Mouse (Mus musculus) erythroid progenitor cell, adult 5-6 weeks (primary cell): ENCODE measurements around the gene Atrnl1. TPM values are rescaled to one million over a fixed set of nuclear protein-coding genes. Genes with fewer than 3 reads are reported as not detected.
"Not testable (repeated sequence)": the region's sequence is repeated elsewhere in the genome, so short reads cannot be mapped to it uniquely, and the experiment has no call there.

Source experiments
- ATAC-seq: replicated peaks from 2 replicates; pipeline ENCODE4 v1.8.0; 2016; ENCODE audit warnings: moderate number of reproducible peaks, mild to moderate bottlenecking, moderate TSS enrichment, inconsistent platforms; ENCODE audit not compliant: poor library complexity, low FRiP score, severe bottlenecking
- total RNA-seq, 2 experiments: library from RNA; stranded (forward) in 1 of 2; stranded (reverse) in 1 of 2; fragments of 150-400 nt in 1 of 2; fragments of 186-747, 209-891 nt in 1 of 2; gene quantifications; 2 replicates each; pipeline versions ENCODE4 v1.2.3 to v1.2.4; 2015 to 2017; ENCODE audit warnings: low replicate concordance in 2 of 2

Atrnl1 gene
- total RNA-seq, 2 experiments from 2014 or later, result 3.4 to 5.5 TPM

DNA sequence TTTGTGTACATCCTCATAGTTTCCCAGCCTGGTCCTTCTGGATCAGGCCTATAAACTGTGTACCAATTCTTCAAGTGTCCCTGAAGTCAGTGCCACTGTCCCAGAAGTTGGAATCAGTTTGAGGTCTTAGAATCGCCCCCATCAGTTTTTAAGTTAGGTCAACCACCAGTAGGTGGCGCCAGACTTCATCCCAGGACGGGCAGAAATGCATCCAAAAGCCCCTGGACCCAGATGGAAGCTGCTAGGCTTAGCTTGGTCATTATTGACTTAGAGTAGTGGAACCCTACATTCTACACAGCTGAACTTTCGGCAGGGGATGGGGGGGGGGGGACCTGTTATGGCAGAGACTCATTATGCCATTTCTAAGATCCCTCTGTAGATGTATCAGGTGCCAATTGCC, 387.1 kb downstream of the Atrnl1 start:
- no peak for ATAC-seq

DNA sequence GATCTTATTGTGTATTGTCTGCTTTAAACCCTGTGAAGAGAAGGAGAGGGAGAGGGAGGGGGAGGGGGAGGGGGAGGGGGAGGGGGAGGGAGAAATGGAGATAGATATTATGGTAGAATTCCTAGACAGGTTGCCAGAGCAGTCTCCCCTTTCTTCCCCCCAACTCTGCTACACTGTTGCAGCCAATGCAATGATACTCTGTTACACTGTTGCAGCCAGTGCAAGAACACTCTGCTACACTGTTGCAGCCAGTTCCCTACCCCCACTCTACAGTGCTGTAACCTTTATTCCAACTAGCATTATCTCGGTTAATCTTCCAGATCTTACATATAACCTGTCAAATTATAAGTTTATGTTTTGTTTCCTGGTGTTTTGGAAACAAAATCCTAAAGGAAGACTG, 400.8 kb downstream of the Atrnl1 start:
- ATAC-seq, result no peak

DNA sequence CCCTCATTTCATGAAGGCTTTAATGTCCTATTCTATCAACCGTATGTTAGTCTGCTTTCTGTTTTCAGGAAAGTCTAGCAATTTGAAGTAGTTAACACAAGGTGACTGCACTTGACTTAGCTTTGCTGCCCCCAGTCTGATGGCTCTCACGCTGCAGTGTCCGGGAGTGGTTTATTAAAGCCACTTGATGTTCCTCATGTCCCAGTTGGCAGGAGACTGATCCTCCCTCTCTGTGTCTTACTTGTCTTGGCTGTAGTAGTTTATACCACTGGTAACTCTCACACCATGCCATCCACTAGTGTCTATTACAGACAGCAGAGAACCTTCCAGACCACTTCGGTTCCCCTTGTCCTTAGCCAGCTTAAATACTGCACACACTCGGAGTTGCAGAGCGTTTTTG, 404.9 kb downstream of the Atrnl1 start:
- ATAC-seq, result no peak

DNA sequence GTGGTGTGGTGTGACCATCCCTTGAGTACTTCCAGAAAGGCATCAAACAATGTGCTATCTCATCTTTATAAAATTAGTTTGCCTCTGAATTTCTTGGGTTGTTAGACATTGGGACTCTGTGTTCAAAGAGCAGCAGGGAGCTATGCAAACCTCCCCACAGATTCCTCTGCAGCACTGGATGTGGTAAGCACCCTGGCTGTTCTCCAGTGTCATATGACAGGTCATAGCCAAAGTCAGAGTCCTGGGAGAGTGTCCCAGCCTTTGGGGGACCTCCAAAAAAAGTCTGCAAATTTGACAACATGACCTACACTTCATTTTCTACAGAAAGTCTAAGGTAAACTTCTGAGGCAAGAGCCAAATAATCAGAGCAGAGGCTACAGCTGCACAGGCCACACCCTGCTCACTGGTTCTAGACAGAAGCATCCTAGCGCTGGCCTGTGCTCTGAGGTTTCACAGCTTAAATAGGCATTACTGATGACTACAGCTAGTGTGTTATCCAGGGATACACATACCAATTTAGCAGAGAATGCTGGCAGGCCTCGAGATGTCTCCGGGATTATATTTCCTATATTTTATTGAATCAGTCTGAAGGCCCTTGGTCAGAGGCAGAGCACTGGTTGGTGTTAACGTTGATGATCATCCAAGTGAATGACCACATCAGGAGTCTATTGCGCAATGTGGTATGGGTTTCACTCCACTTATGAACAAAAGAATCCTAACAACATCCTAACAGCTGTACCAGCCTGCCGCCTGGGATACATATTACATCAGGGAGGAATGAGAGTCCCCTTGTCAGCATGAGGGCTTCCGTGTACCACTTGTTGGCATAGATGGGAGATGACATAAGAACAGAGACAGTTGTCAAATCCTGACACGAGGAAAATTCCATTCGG, 406.0 kb downstream of the Atrnl1 start:
- ATAC-seq, result no peak

DNA sequence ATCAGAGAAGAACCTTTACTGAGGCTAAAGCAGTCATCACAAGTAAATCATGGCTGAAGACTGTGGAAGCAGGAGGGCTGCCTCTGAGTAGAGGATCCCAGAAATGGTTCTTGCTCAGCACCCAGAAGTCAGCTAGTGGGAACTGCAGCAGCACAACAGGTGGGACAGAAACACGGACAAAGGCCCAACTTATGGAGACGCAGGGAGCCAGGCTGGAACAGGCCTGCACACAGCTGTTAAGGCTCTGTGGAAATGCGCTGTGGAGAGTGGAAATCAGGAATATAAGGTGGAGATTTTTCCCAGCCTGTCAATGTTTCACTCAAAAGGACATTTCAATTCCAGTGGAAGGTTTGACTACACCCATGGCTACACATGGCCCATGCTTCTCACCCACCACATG, 406.6 kb downstream of the Atrnl1 start:
- no peak for ATAC-seq

DNA sequence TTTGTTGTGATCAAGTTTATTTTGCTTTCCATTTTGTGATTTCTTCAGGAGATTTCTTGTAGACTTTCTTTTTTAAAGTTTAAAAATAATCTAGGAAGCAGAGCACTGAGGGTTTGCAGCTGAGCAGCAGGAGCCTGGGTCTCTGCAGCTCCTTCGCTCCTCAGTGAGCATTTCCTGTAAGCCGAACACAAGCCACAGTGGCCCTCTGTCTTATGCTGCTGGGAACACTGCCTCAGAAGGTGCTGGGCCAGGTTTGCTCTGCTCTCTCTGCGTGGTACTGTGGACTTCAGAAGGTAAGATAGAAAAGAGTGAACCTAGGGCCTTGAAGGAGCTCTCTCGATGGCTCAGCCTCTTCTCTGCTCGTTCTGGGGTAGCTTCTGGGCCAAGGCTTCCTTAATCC, 407.9 kb downstream of the Atrnl1 start:
- no peak for ATAC-seq

DNA sequence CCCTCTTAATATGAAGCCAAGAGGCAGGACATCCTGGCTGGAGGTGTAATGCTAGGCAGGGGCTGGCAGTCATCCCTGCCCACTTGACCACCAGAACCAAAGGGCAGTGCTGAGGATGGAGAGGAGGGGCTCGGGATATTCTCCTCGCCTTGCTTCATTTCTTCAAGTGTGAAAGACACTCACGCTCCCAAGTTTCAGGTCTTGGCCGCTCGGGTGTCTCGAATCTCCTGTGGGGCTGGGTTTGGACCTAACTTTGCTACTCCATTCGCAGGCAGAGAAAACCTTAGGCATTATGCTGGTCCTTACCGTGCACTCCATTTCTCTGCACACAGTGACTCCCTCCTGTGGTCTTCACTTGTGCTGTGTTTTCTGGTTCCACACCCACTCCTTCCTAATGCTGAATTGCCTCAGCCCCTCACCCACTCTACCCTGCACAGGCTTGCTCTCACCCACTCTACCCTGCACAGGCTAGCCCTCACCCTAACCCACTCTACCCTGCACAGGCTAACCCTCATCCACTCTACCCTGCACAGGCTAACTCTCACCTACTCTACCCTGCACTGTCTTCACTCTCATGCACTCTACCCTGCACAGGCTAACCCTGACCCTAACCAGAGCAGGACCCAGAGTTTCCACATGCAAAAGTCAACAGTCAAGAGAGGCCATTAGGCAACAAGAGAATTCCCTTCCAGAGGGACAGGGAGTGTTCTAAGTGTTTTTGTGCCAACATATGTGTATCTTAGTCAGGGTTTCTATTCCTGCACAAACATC, 410.9 kb downstream of the Atrnl1 start:
- ATAC-seq, result no peak

DNA sequence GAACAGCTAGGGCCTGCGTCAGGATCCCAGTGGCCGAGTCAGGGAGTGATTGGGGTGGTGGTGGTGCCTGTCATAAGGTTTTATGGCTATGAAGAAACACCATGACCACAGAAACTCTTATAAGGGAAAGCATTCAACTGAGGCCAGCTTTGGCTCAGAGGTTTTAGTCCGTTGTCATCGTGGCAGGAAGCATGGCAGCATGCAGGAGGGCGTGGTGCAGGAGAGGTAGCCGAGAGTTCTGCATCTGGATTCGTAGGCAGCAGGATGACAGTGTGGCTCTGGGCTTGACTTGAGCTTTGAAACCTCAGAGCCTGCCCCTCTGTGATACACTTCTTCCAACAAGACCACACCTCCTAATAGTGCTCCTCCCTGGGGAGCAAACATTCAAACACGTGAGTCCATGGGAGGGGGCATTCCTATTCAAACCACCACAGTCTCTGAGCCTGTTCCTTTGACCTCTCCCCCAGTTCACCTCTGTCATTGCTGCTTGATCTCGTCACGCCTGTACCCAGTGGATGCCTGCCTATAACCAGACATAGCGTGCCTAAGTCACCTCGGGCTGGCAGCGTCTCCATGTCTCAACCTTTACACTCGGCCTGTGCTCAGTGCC, 412.5 kb downstream of the Atrnl1 start:
- no peak for ATAC-seq

DNA sequence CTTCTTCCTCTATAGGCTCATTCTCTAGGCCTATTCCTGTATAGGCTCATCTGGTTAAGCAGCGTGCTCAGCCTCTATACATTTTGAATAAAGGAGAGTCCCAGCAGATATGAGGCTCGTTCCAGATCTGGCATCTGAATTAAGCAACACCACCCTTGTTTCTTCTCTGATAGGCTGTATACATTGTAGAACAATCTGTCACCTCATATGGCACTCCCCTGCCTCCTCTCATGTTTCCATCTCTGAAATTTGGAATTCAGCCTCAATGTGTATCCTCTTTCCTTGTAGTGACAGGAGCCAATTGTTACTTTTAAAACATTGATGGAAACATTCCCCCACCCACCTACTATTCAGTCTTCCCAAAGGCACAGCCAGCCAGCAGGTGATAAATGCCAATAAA, 414.2 kb downstream of the Atrnl1 start:
- ATAC-seq, result no peak

DNA sequence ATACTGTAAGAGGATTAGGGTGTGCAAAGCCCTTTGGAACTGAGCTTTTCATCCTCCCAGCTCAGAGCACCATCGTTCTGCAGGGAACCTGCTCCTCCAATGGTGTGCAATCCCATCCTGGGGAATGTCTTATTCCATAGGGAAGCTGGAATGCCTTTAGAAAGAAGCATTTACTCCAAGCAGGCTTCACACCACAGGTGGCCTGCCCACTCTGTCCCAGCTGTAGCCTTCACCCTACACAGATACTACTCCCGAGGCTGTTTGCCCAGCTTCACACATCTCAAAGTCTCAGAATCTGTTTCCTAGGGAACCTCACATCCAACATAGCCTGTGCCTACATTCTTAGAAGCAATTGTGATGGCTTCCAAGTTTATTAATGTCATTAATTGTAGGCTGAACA, 418.8 kb downstream of the Atrnl1 start:
- no peak for ATAC-seq

DNA sequence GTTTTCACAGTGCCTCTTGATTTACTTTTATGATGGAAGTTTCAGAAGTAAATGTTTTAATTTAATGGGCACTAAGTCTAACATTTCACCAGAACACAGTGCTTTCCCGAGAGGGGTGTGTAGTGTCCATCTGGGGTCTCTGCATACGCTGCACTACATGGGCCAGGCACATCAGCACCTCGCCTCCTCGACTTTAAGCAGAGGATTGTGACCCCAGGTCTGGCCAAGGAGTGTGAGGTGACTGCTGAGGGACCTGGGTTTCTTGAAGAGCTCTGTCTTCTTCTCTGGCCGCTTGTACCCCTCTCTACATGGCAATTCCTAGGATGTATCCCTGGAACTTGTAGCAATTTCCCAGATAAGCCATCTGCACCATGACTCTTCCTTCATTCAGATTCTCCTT, 422.4 kb downstream of the Atrnl1 start:
- ATAC-seq, result no peak

DNA sequence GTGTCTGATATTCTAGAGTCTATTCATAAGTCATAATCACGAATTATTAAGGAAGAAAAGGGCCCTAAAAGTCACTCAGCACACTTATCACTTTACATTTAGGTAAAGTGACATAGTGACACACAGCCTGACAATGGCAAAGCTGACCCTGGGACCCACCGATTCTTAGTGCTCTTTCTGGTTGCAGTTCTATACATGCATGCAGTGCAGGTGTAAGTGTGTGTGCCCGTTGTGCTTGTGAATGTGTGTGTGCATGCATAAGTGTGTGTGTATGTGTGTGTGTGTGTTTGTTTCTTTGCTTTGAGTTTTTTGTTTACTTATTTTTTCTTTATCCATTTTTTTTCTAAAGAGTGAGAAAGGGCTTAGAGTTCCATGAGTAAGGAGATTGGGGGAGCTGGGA, 425.3 kb downstream of the Atrnl1 start:
- no peak for ATAC-seq

DNA sequence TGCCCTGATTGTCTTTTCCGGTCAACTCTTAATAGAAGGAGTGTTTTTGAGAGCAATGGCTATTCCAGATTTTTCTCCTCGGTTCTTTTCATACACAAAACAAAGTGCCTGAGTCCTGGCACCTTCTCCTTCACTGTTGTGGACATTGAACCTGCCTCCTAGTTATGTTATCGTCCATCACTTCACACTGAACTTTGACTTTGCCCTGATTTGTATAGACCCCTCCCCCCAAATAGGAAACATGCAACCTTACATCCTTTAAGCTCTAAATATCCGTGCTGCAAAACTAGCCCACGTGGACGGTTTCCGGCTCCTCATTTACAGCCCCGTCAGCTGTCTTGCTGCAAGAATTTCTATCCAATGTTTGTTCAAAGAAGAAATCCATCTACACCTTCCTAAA, 432.3 kb downstream of the Atrnl1 start:
- no peak for ATAC-seq

DNA sequence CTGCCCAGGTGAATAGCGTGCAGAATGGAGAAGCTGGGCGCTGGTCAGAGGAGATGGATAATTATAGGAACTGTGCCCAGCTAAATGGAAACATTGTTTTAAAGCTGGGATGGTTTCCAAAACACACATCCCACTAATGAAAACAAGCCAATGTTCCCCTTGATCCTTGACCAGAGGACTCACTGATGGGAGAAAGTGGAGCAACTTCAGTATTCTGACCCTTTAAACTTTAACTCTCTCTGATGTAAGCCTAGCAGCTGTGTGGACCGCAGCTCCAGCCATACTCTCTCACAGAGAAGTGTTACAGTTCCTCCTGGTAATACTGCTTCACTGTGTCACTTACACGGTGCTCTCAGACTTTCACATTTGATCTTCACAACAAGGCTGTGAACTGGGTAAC, 432.7 kb downstream of the Atrnl1 start:
- ATAC-seq, result no peak

DNA sequence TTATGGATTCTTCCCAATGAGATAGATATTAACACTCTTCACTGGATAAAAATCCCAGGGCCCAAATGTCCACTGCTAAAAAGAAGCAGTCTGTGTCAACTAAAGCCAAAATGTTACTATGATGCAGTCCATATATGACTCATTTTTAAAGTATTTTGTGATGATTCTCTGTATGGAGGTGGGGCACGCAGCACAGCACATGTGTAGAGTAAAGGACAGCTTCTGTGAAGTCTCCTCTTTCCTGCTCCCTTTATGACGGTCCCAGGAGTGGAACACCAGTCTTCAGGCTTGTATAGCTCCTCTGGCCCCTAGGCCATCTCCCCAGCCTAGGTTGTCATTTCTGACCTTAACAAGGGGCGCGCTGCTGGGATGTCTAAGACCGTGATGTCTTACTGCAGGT, 434.0 kb downstream of the Atrnl1 start:
- no peak for ATAC-seq

DNA sequence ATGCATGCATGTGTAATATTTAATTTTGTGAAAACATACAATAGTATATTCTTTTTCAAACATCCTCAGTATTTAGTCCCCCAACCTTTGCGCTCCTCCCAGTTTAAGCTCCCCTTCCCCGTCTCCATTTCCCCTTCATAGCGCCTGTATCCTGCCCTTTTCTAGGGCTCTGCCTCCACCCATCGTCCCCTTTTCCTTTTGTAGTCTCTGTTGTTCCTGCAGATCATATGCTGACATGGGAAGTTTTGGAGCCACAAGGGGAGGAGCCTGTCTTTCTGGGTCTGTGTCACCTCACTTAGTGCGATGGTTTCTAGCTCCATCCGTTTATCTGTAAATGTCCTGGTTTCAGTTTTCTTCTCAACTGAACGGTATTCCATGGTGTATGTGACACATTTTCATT, 435.8 kb downstream of the Atrnl1 start:
- ATAC-seq, result no peak

DNA sequence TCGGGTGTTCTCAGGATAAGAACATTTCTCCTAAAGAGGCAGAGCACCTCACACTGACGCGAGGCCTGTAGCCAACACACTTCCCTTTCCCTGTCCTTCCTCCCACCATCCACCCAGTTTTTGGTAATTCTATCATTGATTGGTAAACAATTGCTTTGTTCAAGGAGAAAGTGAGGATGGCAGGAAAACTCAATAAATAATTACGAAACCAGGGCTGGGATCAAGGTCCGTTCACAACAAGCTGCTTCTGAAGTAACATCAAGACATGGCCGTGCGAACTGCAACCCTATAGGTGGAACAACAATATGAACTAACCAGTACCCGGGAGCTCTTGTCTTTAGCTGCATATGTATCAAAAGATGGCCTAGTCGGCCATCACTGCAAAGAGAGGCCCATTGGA, 439.6 kb downstream of the Atrnl1 start:
- not testable (repeated sequence) for ATAC-seq

DNA sequence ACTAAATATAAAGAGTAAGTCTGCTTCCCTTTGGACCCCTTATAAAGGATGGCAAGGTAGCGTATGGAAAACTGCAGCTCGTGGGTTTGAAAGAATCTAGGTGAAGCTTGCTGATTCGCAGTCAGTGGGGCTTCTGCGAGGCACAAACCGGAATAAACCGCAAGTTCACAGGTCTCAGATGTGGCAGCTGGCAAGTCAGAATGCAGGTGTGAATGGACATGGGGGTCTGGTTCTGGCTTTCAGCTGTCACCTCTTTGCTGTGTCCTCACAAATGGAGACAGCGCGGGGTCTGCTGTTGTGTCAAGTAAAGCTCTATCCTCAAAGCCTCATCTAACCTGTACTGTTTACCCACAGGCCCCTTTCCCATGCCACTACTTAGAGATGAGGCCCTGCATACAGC, 440.2 kb downstream of the Atrnl1 start:
- ATAC-seq, result no peak

DNA sequence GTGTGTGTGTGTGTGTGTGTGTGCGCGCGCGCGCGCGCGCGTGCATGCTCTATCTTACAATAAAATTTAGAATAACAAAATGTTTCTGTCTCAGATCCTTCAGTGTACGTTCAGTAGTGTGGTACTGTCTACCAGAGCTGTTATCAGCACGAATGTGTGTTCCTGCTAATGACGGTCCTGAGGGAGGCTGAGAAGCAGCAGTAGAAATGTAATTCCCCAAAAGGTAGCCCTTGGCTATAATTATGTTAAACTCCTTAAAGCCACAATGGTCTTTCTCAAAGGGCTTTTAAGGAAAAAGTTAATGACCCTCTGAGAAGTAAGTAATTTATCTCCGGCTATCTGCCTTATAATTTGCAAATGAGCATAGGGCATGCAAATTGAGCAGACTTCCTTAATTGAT, 441.1 kb downstream of the Atrnl1 start:
- no peak for ATAC-seq

DNA sequence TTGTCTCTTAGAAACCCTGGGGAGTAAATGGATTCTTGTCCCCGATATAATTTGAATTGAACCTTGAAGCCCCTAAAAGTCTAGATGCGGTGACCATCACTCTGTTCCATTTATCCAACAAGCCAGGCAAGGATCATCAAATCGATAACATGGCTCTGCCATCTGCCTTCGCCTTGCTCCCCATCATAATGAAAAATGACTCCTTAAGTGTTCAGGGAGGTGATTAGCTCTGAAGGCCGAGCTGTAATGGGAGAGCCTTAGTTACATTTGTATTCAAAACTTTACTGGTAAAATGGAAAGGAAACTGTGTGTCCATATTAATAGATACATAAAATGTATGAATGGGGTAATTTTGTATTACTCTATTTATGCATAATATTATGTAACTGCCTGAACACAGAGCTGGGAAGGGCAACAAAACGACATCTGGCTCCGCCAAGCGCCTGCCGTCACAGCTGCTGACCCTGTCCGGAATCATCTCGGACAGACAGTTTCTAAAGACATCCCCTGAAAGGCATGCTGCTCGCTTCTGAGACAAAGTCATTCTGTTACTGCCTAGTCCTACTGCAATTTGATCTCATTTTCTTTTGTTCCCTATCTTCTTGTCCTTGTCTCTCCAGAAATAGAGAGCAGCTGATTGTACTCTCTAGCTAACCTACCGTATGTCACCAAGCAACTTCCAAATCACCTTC, 441.8 kb downstream of the Atrnl1 start:
- no peak for ATAC-seq
